Mouse (Mus musculus): ENCODE data around the gene Ltbr. TPM values are rescaled to one million over a fixed set of nuclear protein-coding genes. Genes with fewer than 3 reads are reported as not detected.

Gene Ltbr
- 17.3 and 17.8 TPM in 2 replicates for polyA plus RNA-seq (2012; rRNA removed)

GRCm38 (mm10) chr6:125313546-125314230 is at the start of gene Ltbr:
Gene Ltbr (minus strand): TSS chr6:125313885.

DNA sequence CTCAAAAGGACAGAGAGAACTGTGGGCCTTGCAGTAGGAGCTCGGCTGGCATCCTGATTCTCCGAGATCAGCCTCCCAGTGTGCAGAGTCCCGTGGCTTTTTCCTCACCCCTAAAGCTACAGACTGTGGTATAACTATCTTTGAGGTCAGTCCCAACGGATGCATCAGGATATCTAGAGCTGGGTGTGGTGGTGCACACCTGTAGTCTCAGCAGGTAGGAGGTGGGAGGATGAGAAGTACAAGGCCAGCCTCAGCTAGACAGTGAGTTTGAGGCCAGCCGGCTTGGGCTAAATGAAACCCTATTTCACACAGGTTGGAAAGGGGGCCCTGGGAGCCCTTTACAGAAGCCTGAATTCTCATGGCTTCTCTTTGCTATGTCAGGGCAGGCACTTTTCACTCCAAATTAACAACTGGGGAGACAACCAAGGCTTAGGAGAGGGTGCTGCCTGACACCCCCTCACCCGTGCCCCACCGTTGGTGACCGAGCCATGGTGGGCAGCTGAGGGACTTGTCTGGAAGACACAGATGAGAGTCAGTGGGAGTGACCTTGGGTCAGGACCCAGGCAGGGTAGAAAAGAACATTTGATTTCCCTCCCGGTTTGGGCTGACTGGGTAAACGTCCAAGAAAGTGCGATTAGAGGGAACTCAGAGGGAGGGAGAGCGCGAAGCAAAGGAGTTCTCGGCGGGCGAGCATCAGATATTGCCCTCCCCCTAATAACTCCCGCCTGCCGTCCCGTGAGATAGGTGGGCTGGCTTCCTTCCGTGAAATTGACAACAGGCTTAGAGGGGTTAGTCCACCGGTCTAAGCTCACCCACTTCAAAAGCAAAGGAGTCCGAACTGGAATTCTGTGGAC is 35.3 kb upstream of the Ltbr start, which contains the start of gene Tnfrsf1a:
Gene Tnfrsf1a, plus strand, starts transcription at position 642 of the 854 bp plus-strand sequence.

GRCm38 (mm10) chr6:125320323-125320722 is 6.6 kb upstream of the Ltbr start, which contains the start of gene Scnn1a:
Gene Scnn1a (plus strand): TSS chr6:125320659.

GRCm38 (mm10) chr6:125285890-125286289 is 27.8 kb downstream of the Ltbr start, which contains the start of gene Tuba3a:
Gene Tuba3a (minus strand): TSS chr6:125286042.

Other genes starting within 250 kb of the Ltbr start
- gene Lpar5, start 246.0 kb downstream of the Ltbr start, polyA plus RNA-seq (2012; rRNA removed) = 1.1 and 1.4 TPM in 2 replicates
- gene Chd4, start 217.9 kb downstream of the Ltbr start, polyA plus RNA-seq (2012; rRNA removed) = 17.0 and 20.2 TPM in 2 replicates
- gene Nop2, start 182.0 kb downstream of the Ltbr start, polyA plus RNA-seq (2012; rRNA removed) = 16.0 and 17.2 TPM in 2 replicates
- 5.6 and 7.2 TPM in 2 replicates for gene Iffo1, start 168.6 kb downstream of the Ltbr start, polyA plus RNA-seq (2012; rRNA removed)
- gene Gapdh, start 147.4 kb downstream of the Ltbr start, polyA plus RNA-seq (2012; rRNA removed) = 2,795 and 3,480 TPM in 2 replicates
- gene Ncapd2, start 122.2 kb downstream of the Ltbr start, polyA plus RNA-seq (2012; rRNA removed) = 60.5 and 72.0 TPM in 2 replicates
- gene Mrpl51, start 122.1 kb downstream of the Ltbr start, polyA plus RNA-seq (2012; rRNA removed) = 51.4 and 53.4 TPM in 2 replicates
- 5.1 and 6.2 TPM in 2 replicates for gene Vamp1, start 98.3 kb downstream of the Ltbr start, polyA plus RNA-seq (2012; rRNA removed)
- gene Tapbpl, start 82.0 kb downstream of the Ltbr start, polyA plus RNA-seq (2012; rRNA removed) = 15.6 and 17.1 TPM in 2 replicates
- 0.64 and 0.66 TPM in 2 replicates for gene Cd27, start 76.9 kb downstream of the Ltbr start, polyA plus RNA-seq (2012; rRNA removed)
- gene Tuba3a, start 27.8 kb downstream of the Ltbr start, polyA plus RNA-seq (2012; rRNA removed) = not detected in 2 replicates
- 1.0 and 1.1 TPM in 2 replicates for gene Scnn1a, start 6.8 kb upstream of the Ltbr start, polyA plus RNA-seq (2012; rRNA removed)
- 35.6 and 36.2 TPM in 2 replicates for gene Tnfrsf1a, start 35.5 kb upstream of the Ltbr start, polyA plus RNA-seq (2012; rRNA removed)
- 0.77 and 1.1 TPM in 2 replicates for gene Plekhg6, start 66.9 kb upstream of the Ltbr start, polyA plus RNA-seq (2012; rRNA removed)
- 267 and 400 TPM in 2 replicates for gene Cd9, start 180.9 kb upstream of the Ltbr start, polyA plus RNA-seq (2012; rRNA removed)
- 11.6 and 13.3 TPM in 2 replicates for gene Vwf, start 232.9 kb upstream of the Ltbr start, polyA plus RNA-seq (2012; rRNA removed)